Mouse (Mus musculus): ENCODE measurements around the gene Mblac2. TPM values are rescaled to one million over a fixed set of nuclear protein-coding genes. Genes with fewer than 3 reads are reported as not detected.

Mblac2 gene
- polyA plus RNA-seq, 2 experiments = 4.9 to 14.1 TPM

GRCm38 (mm10) chr13:81736606-81737005, 25.5 kb downstream of the Mblac2 start:
- H3K4me3 ChIP-seq (replicated peaks; ENCODE audit: low read length) = no peak overlapping the region

DNA sequence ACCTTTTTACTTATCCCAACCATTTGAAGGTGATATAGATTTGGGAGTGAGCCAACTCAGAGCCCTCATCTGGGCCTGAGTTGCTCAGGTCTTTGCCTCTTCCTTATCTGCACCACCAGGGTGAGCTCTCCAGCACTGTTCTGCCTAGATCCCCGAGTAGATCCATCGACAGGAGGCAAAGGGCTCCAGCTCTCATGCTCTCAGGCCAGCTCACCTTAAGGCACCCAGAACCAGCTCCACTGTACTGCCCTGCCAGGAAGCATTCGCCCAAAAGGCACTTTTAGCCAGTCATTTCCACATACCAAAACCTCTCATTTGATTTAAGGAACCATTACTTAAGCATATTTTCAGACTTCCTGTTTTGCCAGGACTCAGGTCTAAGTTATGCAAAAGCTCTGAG, 29.8 kb downstream of the Mblac2 start:
- ATAC-seq (ENCODE audit: low FRiP score, low read depth) = no peak
- WGBS = 53% methylated on average over 3 of the region's 3 CpGs
- H3K4me2 ChIP-seq (replicated peaks; ENCODE audit: low read depth, low read length, severe bottlenecking) = no peak overlapping the region
- H3K4me1 ChIP-seq (ENCODE audit: control insufficient read depth, insufficient read depth, low read length) = no peaks in the 10 kb centered on the region
- H3K4me3 ChIP-seq (replicated peaks; ENCODE audit: low read length) = no peak overlapping the region
- H3K36me3 ChIP-seq (ENCODE audit: control insufficient read depth, insufficient read depth, low read length) = no peaks in the 10 kb centered on the region
- H3K27me3 ChIP-seq (ENCODE audit: control insufficient read depth, insufficient read depth, low read length) = no peaks in the 10 kb centered on the region
- H3K9ac ChIP-seq (ENCODE audit: low read depth, low read length, severe bottlenecking) = no peak overlapping the region
- TF ChIP-seq POLR2A (IDR thresholded peaks at IDR 0.05; ENCODE audit: borderline replicate concordance, extremely low read depth, insufficient read depth, insufficient read length) = no peak
- H3K27ac ChIP-seq (replicated peaks; ENCODE audit: low read depth, low read length) = no peak overlapping the region
- DNase-seq (ENCODE audit: low spot score) = no peak
- H3K9me3 ChIP-seq (ENCODE audit: control insufficient read depth, low read length) = no peaks in the 10 kb centered on the region

More at GRCm38 (mm10) chr13:81736606-81737005, 25.5 kb downstream of the Mblac2 start:
- Histone ChIP-seq H3K36me3 (ENCODE audit: control insufficient read depth, insufficient read depth, low read length) (no peaks in the 10 kb centered on the region), H3K27me3 (ENCODE audit: control insufficient read depth, insufficient read depth, low read length) (no peaks in the 10 kb centered on the region), H3K4me2 (replicated peaks; ENCODE audit: low read depth, low read length, severe bottlenecking) (no peak overlapping the region), H3K4me1 (ENCODE audit: control insufficient read depth, insufficient read depth, low read length) (no peaks in the 10 kb centered on the region), H3K9ac (ENCODE audit: low read depth, low read length, severe bottlenecking) (no peak overlapping the region), H3K27ac (replicated peaks; ENCODE audit: low read depth, low read length) (no peak overlapping the region), H3K9me3 (ENCODE audit: control insufficient read depth, low read length) (no peaks in the 10 kb centered on the region)
- 91% methylated on average over 5 of the region's 5 CpGs for WGBS
- TF ChIP-seq POLR2A (IDR thresholded peaks at IDR 0.05; ENCODE audit: borderline replicate concordance, extremely low read depth, insufficient read depth, insufficient read length) = no peak
- ATAC-seq (ENCODE audit: low FRiP score, low read depth) (no peak), DNase-seq (ENCODE audit: low spot score) (no peak)

- ATAC-seq (ENCODE audit: low FRiP score, low read depth) = no peak
These were observed 32.4 kb downstream of the Mblac2 start for GRCm38 (mm10) chr13:81743391-81744091.

DNA sequence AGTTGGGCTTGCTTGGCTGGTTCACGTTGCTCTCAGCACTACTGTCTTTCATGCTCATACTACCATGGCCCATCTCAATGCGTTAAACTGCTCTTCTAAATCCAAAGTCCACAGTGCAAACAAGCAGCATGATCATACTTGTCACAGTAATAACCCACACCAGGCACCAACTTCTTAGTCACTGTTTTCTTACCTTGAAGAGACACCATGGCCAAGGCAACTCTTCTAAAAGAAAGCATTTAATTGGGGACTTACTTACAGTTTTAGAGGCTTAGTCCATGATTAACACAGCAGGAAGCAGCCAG, 32.9 kb downstream of the Mblac2 start:
- 29% methylated on average over 2 of the region's 2 CpGs for WGBS
- DNase-seq (ENCODE audit: low spot score) = no peak
- H3K9ac ChIP-seq (ENCODE audit: low read depth, low read length, severe bottlenecking) = no peak overlapping the region
- no peaks in the 10 kb centered on the region for H3K36me3 ChIP-seq (ENCODE audit: control insufficient read depth, insufficient read depth, low read length)
- H3K4me1 ChIP-seq (ENCODE audit: control insufficient read depth, insufficient read depth, low read length) = no peaks in the 10 kb centered on the region
- no peak overlapping the region for H3K27ac ChIP-seq (replicated peaks; ENCODE audit: low read depth, low read length)
- no peaks in the 10 kb centered on the region for H3K27me3 ChIP-seq (ENCODE audit: control insufficient read depth, insufficient read depth, low read length)
- H3K4me3 ChIP-seq (replicated peaks; ENCODE audit: low read length) = no peak overlapping the region
- no peak overlapping the region for H3K4me2 ChIP-seq (replicated peaks; ENCODE audit: low read depth, low read length, severe bottlenecking)
- TF ChIP-seq POLR2A (IDR thresholded peaks at IDR 0.05; ENCODE audit: borderline replicate concordance, extremely low read depth, insufficient read depth, insufficient read length) = no peak
- no peaks in the 10 kb centered on the region for H3K9me3 ChIP-seq (ENCODE audit: control insufficient read depth, low read length)
- ATAC-seq (ENCODE audit: low FRiP score, low read depth) = no peak

More at GRCm38 (mm10) chr13:81743391-81744091, 32.4 kb downstream of the Mblac2 start:
- no peaks in the 10 kb centered on the region for H3K9me3 ChIP-seq (ENCODE audit: control insufficient read depth, low read length)
- H3K4me2 ChIP-seq (replicated peaks; ENCODE audit: low read depth, low read length, severe bottlenecking) = no peak overlapping the region
- DNase-seq (ENCODE audit: low spot score) = no peak
- H3K27ac ChIP-seq (replicated peaks; ENCODE audit: low read depth, low read length) = no peak overlapping the region
- no peak overlapping the region for H3K9ac ChIP-seq (ENCODE audit: low read depth, low read length, severe bottlenecking)
- H3K4me3 ChIP-seq (replicated peaks; ENCODE audit: low read length) = no peak overlapping the region
- TF ChIP-seq POLR2A (IDR thresholded peaks at IDR 0.05; ENCODE audit: borderline replicate concordance, extremely low read depth, insufficient read depth, insufficient read length) = no peak
- WGBS = 52% methylated on average over 9 of the region's 10 CpGs
- no peaks in the 10 kb centered on the region for H3K36me3 ChIP-seq (ENCODE audit: control insufficient read depth, insufficient read depth, low read length)
- no peaks in the 10 kb centered on the region for H3K4me1 ChIP-seq (ENCODE audit: control insufficient read depth, insufficient read depth, low read length)
- no peaks in the 10 kb centered on the region for H3K27me3 ChIP-seq (ENCODE audit: control insufficient read depth, insufficient read depth, low read length)

- Histone ChIP-seq H3K27me3 (ENCODE audit: control insufficient read depth, insufficient read depth, low read length) (no peaks in the 10 kb centered on the region), H3K4me1 (ENCODE audit: control insufficient read depth, insufficient read depth, low read length) (no peaks in the 10 kb centered on the region), H3K36me3 (ENCODE audit: control insufficient read depth, insufficient read depth, low read length) (no peaks in the 10 kb centered on the region), H3K9ac (ENCODE audit: low read depth, low read length, severe bottlenecking) (no peak overlapping the region), H3K4me3 (replicated peaks; ENCODE audit: low read length) (no peak overlapping the region), H3K4me2 (replicated peaks; ENCODE audit: low read depth, low read length, severe bottlenecking) (no peak overlapping the region), H3K27ac (replicated peaks; ENCODE audit: low read depth, low read length) (no peak overlapping the region), H3K9me3 (ENCODE audit: control insufficient read depth, low read length) (no peaks in the 10 kb centered on the region)
- DNase-seq (ENCODE audit: low spot score) = peak; percentile 50
- no peak for TF ChIP-seq POLR2A (IDR thresholded peaks at IDR 0.05; ENCODE audit: borderline replicate concordance, extremely low read depth, insufficient read depth, insufficient read length)
- ATAC-seq (ENCODE audit: low FRiP score, low read depth) = peak; percentile 26; the same call in 1 of the 2 replicates
These were observed 43.7 kb downstream of the Mblac2 start for GRCm38 (mm10) chr13:81754878-81755277.

All from limb, embryonic 14.5 days (tissue).